Mouse (Mus musculus): ENCODE data around the gene Lsp1. TPM values are rescaled to one million over a fixed set of nuclear protein-coding genes. Genes with fewer than 3 reads are reported as not detected.

The Lsp1 gene
- polyA plus RNA-seq, 1 experiment: 2.4 TPM

DNA sequence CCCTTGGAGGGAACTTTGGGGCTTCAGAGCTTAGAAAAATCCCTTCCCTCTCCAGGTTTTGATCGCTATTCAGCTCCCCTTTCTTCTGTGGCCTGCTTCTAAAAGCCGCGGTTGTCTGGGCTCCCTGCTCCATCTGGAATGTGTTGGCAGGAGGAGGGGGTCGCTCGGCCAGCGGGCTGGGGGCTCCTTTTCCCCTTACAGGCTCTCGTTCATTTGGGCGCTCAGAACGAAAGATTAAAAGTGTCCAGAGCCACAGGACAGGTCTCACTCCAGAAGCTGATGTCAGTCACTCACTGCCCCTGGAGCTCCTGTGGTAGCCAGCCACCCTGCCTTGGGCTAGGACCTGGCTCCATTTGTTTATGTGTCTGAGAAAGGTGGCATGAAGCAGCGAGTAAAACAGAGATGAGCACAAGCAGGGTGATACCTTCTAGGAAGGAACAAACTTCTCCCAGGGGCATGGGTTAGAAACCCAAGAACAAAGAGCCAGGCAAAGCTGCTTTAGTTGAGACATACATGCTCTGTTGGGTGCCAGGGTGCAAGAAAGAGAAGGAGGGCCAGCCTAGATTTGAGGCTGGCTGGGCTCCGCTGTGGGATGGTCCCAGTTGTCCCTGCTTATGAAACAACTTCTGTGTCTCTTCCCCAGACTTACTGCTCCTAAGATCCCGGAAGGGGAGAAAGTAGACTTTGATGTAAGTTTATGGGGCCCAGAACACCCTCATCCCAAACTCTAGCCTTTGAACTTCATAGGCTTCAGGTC, 49.6 kb downstream of the Lsp1 start:
- H3K4me3 ChIP-seq (ENCODE audit: control insufficient read depth, low read depth, low read length): no peak overlapping the region
- TF ChIP-seq POLR2A (IDR thresholded peaks at IDR 0.05; ENCODE audit: control insufficient read depth, low read depth, low read length) (no peak), CTCF (IDR thresholded peaks at IDR 0.05; ENCODE audit: control insufficient read depth, insufficient read depth, insufficient replicate concordance, low read depth, low read length) (no peak)
- H3K27me3 ChIP-seq (ENCODE audit: control insufficient read depth, insufficient read depth, low read length): no peaks in the 10 kb centered on the region
- H3K27ac ChIP-seq (ENCODE audit: control insufficient read depth, insufficient read depth, low read depth, low read length): no peak overlapping the region
- no peaks in the 10 kb centered on the region for H3K36me3 ChIP-seq (ENCODE audit: control insufficient read depth, insufficient read depth, low read length)
- H3K4me1 ChIP-seq (ENCODE audit: control insufficient read depth, insufficient read depth, low read length): no peaks in the 10 kb centered on the region

DNA sequence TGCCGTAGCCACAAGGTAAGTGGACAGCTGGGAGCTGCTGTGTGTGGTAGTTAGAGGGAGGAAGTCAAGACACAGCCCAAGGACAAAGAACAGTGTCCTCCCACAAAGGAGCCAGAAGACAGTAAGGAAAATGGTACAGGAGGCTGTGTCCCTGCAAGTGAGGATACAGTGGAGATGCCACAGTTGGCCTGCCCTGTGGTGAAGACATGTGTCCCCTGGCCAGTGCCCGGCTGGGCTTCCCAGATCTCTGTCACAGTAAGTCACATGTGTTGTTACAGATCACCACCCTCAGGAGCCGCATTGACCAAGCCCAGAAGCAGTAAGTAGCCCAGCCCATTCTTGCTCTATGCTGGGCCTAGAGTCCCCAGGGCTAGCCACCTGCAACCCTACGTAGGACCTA, 53.4 kb downstream of the Lsp1 start:
- no peaks in the 10 kb centered on the region for H3K4me1 ChIP-seq (ENCODE audit: control insufficient read depth, insufficient read depth, low read length)
- H3K4me3 ChIP-seq (ENCODE audit: control insufficient read depth, low read depth, low read length): no peak overlapping the region
- H3K27ac ChIP-seq (ENCODE audit: control insufficient read depth, insufficient read depth, low read depth, low read length): no peak overlapping the region
- no peaks in the 10 kb centered on the region for H3K27me3 ChIP-seq (ENCODE audit: control insufficient read depth, insufficient read depth, low read length)
- TF ChIP-seq POLR2A (IDR thresholded peaks at IDR 0.05; ENCODE audit: control insufficient read depth, low read depth, low read length) (no peak), CTCF (IDR thresholded peaks at IDR 0.05; ENCODE audit: control insufficient read depth, insufficient read depth, insufficient replicate concordance, low read depth, low read length) (no peak)
- no peaks in the 10 kb centered on the region for H3K36me3 ChIP-seq (ENCODE audit: control insufficient read depth, insufficient read depth, low read length)

DNA sequence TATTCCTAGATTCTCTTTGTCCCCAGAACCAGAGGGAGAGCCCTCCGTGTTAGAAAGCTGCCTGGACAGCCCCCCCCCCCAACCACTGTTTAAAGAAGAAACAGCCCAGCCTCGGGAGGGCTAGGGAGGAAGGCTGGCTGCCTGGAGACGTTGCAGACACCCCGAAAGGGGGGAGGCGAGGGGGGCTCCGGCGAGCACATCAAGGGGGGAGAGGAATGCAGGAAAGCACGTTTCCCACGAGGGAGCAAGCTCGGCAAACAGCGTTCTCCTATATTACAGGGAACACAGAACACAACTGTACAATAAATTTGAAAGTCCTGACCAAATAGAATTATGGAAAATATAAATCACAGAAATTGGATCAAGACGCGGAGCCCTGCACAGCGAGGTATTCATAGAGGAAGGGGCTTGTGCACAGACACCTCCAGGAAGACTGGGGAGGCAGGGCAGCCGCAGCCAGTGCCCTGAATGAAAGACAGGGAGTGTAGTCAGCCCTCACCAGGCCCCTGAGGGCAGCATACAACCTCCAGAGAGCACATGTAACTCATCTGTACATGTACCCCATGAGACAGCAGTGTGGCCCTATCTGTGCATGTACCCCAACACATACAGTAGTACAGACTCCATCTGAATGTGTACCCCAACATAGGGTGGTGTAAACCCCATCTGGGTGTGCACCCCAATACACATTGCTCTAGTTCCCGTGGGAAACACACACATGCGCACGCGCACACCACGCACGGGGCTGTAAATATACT, 55.8 kb downstream of the Lsp1 start:
- no peak overlapping the region for H3K27ac ChIP-seq (ENCODE audit: control insufficient read depth, insufficient read depth, low read depth, low read length)
- H3K4me3 ChIP-seq (ENCODE audit: control insufficient read depth, low read depth, low read length): no peak overlapping the region

DNA sequence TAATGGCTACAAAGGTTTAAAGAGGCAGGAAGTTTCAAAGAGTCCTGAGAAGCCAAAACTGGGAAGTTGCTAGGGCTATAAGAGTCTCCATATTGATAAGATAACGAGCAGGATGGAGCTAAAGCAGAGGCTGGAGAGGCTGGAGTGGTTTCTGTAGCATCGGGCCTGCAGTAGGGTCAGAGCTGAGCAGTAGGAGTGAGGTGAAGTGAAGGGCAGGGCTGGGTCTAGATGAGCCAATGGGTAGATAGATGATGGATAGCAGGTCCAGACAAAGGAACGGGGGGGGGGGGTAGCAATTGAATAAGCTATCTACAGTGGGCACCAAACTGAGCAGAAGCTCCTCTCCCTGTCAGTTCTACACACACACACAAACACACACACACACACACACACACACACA, 56.9 kb downstream of the Lsp1 start:
- TF ChIP-seq POLR2A (IDR thresholded peaks at IDR 0.05; ENCODE audit: control insufficient read depth, low read depth, low read length): no peak
- TF ChIP-seq CTCF (IDR thresholded peaks at IDR 0.05; ENCODE audit: control insufficient read depth, insufficient read depth, insufficient replicate concordance, low read depth, low read length): no peak
- Histone ChIP-seq H3K4me3 (ENCODE audit: control insufficient read depth, low read depth, low read length) (no peak overlapping the region), H3K36me3 (ENCODE audit: control insufficient read depth, insufficient read depth, low read length) (no peaks in the 10 kb centered on the region), H3K4me1 (ENCODE audit: control insufficient read depth, insufficient read depth, low read length) (no peaks in the 10 kb centered on the region), H3K27ac (ENCODE audit: control insufficient read depth, insufficient read depth, low read depth, low read length) (no peak overlapping the region), H3K27me3 (ENCODE audit: control insufficient read depth, insufficient read depth, low read length) (no peaks in the 10 kb centered on the region)

More for the DNA sequence above, 55.8 kb downstream of the Lsp1 start:
- TF ChIP-seq CTCF (IDR thresholded peaks at IDR 0.05; ENCODE audit: control insufficient read depth, insufficient read depth, insufficient replicate concordance, low read depth, low read length) (no peak), POLR2A (IDR thresholded peaks at IDR 0.05; ENCODE audit: control insufficient read depth, low read depth, low read length) (no peak)
- H3K27me3 ChIP-seq (ENCODE audit: control insufficient read depth, insufficient read depth, low read length): no peaks in the 10 kb centered on the region
- no peaks in the 10 kb centered on the region for H3K36me3 ChIP-seq (ENCODE audit: control insufficient read depth, insufficient read depth, low read length)
- H3K4me1 ChIP-seq (ENCODE audit: control insufficient read depth, insufficient read depth, low read length): no peaks in the 10 kb centered on the region

DNA sequence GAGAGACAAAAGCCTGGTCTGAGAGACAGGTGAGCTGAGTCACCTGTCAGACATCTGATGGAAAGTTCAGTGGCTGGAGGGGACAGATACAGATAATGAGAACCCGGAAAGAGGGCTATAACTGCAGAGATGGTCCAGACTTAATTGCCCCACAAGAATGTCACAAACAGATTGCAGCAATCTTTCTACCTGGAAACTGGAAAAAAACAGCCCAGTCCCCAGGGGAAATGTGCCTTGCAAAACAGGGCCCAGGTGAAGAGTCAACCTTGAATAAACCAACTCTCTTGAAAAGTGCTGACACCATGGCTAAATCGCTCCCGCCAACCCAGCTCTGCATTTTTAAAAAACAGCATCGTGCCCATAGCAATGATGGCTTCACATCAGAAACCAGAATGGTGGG, 59.7 kb downstream of the Lsp1 start:
- Histone ChIP-seq H3K27me3 (ENCODE audit: control insufficient read depth, insufficient read depth, low read length) (no peaks in the 10 kb centered on the region), H3K4me1 (ENCODE audit: control insufficient read depth, insufficient read depth, low read length) (no peaks in the 10 kb centered on the region), H3K36me3 (ENCODE audit: control insufficient read depth, insufficient read depth, low read length) (no peaks in the 10 kb centered on the region), H3K4me3 (ENCODE audit: control insufficient read depth, low read depth, low read length) (no peak overlapping the region), H3K27ac (ENCODE audit: control insufficient read depth, insufficient read depth, low read depth, low read length) (no peak overlapping the region)
- no peak for TF ChIP-seq POLR2A (IDR thresholded peaks at IDR 0.05; ENCODE audit: control insufficient read depth, low read depth, low read length)
- no peak for TF ChIP-seq CTCF (IDR thresholded peaks at IDR 0.05; ENCODE audit: control insufficient read depth, insufficient read depth, insufficient replicate concordance, low read depth, low read length)

DNA sequence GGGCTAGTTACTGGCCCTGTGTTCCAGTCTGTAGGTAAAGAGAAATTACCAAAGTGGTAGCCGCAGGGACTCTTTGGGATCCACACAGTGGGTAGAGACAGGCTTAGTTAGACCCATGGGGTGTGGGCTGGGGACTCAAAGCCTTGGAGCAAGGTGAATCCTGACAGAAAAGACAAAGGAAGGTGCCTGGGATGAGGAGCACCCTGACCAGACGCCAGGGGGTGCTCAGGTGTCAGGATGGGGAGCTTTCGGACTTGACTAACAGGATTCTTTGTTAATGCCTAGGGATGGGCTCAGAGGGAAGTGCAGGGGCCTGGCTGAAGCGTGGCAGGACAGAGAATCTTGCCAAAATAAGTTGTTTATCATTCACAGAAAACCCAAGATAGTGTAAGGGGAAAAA, 61.7 kb downstream of the Lsp1 start:
- Histone ChIP-seq H3K27ac (ENCODE audit: control insufficient read depth, insufficient read depth, low read depth, low read length) (no peak overlapping the region), H3K4me3 (ENCODE audit: control insufficient read depth, low read depth, low read length) (no peak overlapping the region)

DNA sequence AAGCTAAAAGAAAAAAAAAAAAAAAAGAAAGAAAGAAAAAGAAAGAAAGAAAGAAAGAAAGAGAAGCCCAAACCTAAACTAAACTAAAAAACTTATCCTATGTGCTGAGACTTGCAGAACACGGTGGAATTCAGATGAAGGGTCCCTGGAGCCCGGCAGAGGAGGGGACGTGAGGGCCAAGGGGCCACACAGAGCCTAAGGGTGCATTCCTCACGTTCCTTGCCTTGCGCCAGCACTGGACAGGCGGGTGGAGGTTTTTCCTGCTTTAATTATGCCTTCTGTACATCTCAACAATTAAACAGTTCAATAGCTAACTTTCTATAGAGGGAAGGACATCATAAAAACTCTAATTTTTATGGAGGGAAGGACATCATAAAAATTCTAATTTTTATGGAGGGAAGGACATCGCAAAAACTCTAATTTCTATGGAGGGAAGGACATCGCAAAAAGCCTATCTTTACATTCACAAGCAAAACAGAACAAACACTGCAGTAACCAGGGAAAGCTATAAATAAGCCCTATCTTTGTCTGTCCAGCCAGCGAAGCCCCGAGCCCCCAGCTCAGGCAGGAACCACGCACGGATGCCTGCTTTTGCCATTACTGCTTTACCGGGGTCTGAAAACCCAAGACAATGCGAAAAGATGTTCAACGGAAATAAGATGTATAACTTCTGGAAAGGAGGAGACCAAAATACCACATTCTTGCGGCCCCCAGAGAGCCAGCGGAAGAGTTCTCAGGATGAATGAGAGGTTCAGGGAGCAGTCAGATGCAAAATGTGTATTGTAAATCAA, 62.8 kb downstream of the Lsp1 start:
- TF ChIP-seq CTCF (IDR thresholded peaks at IDR 0.05; ENCODE audit: control insufficient read depth, insufficient read depth, insufficient replicate concordance, low read depth, low read length): no peak
- TF ChIP-seq POLR2A (IDR thresholded peaks at IDR 0.05; ENCODE audit: control insufficient read depth, low read depth, low read length): no peak
- Histone ChIP-seq H3K27me3 (ENCODE audit: control insufficient read depth, insufficient read depth, low read length) (no peaks in the 10 kb centered on the region), H3K4me3 (ENCODE audit: control insufficient read depth, low read depth, low read length) (no peak overlapping the region), H3K4me1 (ENCODE audit: control insufficient read depth, insufficient read depth, low read length) (no peaks in the 10 kb centered on the region), H3K36me3 (ENCODE audit: control insufficient read depth, insufficient read depth, low read length) (no peaks in the 10 kb centered on the region), H3K27ac (ENCODE audit: control insufficient read depth, insufficient read depth, low read depth, low read length) (no peak overlapping the region)

More for the DNA sequence above, 61.7 kb downstream of the Lsp1 start:
- TF ChIP-seq POLR2A (IDR thresholded peaks at IDR 0.05; ENCODE audit: control insufficient read depth, low read depth, low read length): no peak
- TF ChIP-seq CTCF (IDR thresholded peaks at IDR 0.05; ENCODE audit: control insufficient read depth, insufficient read depth, insufficient replicate concordance, low read depth, low read length): peak; percentile 17; the same call in 1 of the 2 replicates
- Histone ChIP-seq H3K27me3 (ENCODE audit: control insufficient read depth, insufficient read depth, low read length) (no peaks in the 10 kb centered on the region), H3K4me1 (ENCODE audit: control insufficient read depth, insufficient read depth, low read length) (no peaks in the 10 kb centered on the region), H3K36me3 (ENCODE audit: control insufficient read depth, insufficient read depth, low read length) (no peaks in the 10 kb centered on the region)
